Mouse (Mus musculus): ENCODE results near the gene Tcf21. TPM values are rescaled to one million over a fixed set of nuclear protein-coding genes. Genes with fewer than 3 reads are reported as not detected.

Tcf21 gene
- 6.2 and 7.2 TPM in 2 replicates for polyA plus RNA-seq (2015; fragmentation: Nextera tagmentation; extraction: Ambion mirVana)

DNA sequence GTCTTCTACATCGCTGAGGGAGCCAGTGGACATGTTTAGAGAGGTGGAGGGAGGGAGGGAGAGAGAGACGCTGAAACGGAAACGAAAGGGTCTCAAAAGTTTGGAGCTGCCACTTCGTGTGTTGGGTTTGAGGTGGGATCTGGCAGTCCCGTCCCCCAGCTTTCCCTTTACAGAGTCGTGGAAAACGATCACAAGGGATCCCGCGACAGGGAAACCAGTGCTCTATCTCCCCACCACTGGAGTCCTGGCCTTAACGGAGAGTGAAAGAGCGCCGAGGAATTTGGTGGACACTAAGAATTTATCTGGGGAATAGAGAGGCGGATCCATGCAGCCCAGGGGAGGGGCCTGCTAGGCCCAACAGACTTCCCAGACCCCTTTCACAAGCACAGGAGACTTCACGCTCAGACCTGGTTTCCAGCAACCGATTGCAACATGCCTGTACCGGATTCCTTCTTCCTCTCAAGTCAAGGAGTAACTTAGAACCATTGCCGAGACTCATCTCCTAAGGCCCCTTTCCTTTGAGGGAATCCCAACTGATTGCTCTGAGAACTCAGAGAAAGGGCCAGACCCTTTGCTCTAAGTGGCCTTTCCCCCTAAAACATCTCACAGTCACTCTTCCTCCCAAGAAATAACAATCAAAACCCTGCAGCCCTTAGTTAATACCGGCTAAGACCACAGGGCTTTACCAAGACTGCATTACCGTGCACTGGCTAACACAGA is at the start of gene Tcf21:
TSS of gene Tcf21 (minus strand) at position 304 of the 720 bp plus-strand sequence.
- Histone ChIP-seq H3K9ac (peak within 1 kb of the TSS; percentile 7; the same call in 1 of the 2 replicates), H3K4me3 (replicated peaks) (peak within 1 kb of the TSS; percentile 30), H3K27me3 (peaks cover 88% of the 10 kb centered on the region), H3K4me1 (replicated peaks) (no peaks in the 10 kb centered on the region), H3K9me3 (replicated peaks) (no peaks in the 10 kb centered on the region), H3K4me2 (no peak within 1 kb of the TSS; the same call in 1 of the 2 replicates), H3K36me3 (no peaks in the 10 kb centered on the region), H3K27ac (no peak within 1 kb of the TSS)
- no peak for ATAC-seq (ENCODE audit: low read depth)
- DNase-seq = no peak
- 2% methylated on average over 20 of the region's 20 CpGs for WGBS (ENCODE audit: insufficient replicate concordance)

DNA sequence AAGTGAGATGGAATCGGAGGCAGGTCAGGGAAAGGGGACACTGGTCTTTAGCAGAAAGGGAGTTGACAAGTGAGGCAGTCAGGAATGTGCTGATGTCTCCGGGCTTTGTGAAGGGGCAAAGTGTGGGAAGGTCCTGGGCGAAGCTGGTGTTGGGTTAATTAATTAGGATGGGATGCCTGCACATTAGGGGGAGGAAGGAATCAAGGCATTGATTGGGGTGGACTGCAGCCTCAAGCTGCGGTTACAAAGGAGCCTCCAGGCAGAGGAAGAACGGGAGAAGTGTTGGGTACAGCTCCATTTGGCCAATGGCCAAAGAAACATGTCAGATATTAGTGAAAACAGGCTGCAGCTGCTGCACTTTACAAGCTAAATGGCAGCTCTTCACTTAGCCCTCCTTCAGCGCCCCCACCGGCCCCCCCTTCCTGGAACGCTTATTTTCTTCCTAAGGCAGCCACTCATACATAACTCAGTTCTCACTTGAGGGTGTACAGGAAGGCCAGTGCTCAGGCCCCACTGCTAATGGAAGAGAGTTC is 48.5 kb upstream of the Tcf21 start:
- Histone ChIP-seq H3K27ac (no peak overlapping the region), H3K27me3 (no peaks in the 10 kb centered on the region), H3K9ac (no peak overlapping the region), H3K4me1 (replicated peaks) (no peaks in the 10 kb centered on the region), H3K4me3 (replicated peaks) (no peak overlapping the region), H3K9me3 (replicated peaks) (no peaks in the 10 kb centered on the region), H3K36me3 (no peaks in the 10 kb centered on the region), H3K4me2 (no peak overlapping the region)
- DNase-seq (no peak), ATAC-seq (ENCODE audit: low read depth) (no peak)
- 43% methylated on average over 8 of the region's 8 CpGs for WGBS (ENCODE audit: insufficient replicate concordance)

DNA sequence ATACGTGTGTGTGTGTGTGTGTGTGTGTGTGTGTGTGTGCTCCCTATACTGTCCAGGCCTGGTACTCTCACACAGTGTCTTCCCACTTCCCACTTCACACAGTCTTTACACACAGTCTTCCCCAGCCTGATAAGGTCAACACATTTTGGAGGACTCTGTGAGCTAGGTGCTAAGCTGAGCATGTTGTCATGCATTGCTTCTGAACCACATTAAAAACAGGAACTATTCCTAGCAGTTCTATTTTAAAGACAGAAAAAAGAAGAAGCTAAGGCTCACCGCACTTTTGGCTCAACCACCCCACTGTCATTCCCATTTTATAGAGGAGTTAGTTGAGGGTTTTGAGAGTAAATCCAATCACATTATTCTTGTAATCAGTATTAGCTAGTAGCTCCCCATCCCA is 47.2 kb upstream of the Tcf21 start:
- Histone ChIP-seq H3K4me1 (replicated peaks) (no peaks in the 10 kb centered on the region), H3K4me2 (no peak overlapping the region), H3K27ac (no peak overlapping the region), H3K9me3 (replicated peaks) (no peaks in the 10 kb centered on the region), H3K27me3 (no peaks in the 10 kb centered on the region), H3K9ac (no peak overlapping the region), H3K36me3 (no peaks in the 10 kb centered on the region), H3K4me3 (replicated peaks) (no peak overlapping the region)
- WGBS (ENCODE audit: insufficient replicate concordance) = 45% methylated on average over 2 of the region's 2 CpGs
- DNase-seq = no peak
- no peak for ATAC-seq (ENCODE audit: low read depth)

DNA sequence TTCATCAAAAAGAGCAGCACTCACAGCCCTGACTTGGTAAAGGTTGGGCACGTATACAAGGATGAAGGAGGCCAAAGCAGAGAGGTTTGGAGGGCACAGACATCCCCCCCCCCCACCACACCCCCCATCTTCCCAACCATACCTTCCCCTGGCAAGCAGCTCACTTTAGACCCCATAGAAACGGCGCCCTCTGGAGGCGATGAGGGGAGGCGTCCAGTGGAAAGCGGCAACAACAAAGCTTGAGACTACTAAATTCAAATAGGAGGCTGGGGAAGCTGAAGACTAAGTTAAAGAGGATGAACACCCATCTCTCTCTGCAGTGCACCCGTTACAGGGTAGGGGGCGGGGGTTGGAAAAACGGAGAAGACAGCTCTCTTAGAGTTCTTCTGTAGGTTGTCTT is 38.1 kb upstream of the Tcf21 start:
- no peak for DNase-seq
- Histone ChIP-seq H3K4me1 (replicated peaks) (peaks cover 13% of the 10 kb centered on the region), H3K36me3 (no peaks in the 10 kb centered on the region), H3K9me3 (replicated peaks) (no peaks in the 10 kb centered on the region), H3K9ac (no peak overlapping the region), H3K27me3 (no peaks in the 10 kb centered on the region), H3K27ac (no peak overlapping the region), H3K4me2 (no peak overlapping the region), H3K4me3 (replicated peaks) (no peak overlapping the region)
- no peak for ATAC-seq (ENCODE audit: low read depth)
- 26% methylated on average over 9 of the region's 9 CpGs for WGBS (ENCODE audit: insufficient replicate concordance)

DNA sequence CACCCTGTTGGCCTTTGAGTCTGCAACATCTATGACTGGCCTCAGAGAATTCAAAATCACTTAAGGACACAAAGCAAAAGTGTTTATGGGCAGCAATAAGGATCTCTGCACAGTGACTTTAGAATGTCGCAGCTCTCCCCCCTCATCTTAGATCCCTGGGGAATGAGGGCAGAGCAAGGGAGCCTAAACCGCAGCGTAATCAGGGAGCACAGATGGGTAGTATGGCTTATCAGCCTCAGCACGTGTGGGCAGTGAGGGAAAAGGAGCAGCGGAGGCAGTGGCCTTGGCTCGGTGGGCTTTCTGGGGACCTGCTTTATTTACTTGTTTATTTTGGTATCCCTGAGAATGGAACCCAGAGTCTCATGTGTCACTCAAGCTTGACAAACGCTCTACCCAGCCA is 34.4 kb upstream of the Tcf21 start:
- Histone ChIP-seq H3K27ac (no peak overlapping the region), H3K27me3 (no peaks in the 10 kb centered on the region), H3K4me1 (replicated peaks) (peaks cover 13% of the 10 kb centered on the region), H3K4me3 (replicated peaks) (no peak overlapping the region), H3K4me2 (peak overlapping the region; percentile 6), H3K9me3 (replicated peaks) (no peaks in the 10 kb centered on the region), H3K9ac (no peak overlapping the region), H3K36me3 (no peaks in the 10 kb centered on the region)
- whole genome bisulfite sequencing (ENCODE audit: insufficient replicate concordance) = 11% methylated on average over 7 of the region's 7 CpGs
- DNase-seq = peak; percentile 27
- peak; percentile 86 for ATAC-seq (ENCODE audit: low read depth)

DNA sequence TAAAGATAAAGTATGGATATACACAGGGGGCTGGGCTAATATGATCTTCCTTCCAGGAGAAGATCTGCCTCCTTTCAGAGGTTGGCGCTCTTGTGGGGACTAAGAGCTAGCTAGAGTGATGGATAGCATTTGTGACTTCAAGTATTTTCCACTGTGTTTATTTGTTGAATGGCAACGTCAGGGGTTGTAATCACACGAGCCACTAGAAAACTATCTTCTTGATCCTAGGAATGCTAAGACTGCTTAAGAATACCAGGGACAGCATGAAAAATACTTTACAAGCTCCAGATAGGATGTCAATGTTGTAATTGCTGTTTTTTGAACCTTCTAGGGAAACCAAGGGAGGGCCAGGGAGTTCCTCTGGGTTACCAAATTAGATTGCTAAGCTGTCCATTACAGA is 25.4 kb upstream of the Tcf21 start:
- no peak overlapping the region for H3K9ac ChIP-seq
- H3K4me1 ChIP-seq (replicated peaks) = no peaks in the 10 kb centered on the region; the same call in 1 of the 2 replicates
- 25% methylated on average over 3 of the region's 3 CpGs for WGBS (ENCODE audit: insufficient replicate concordance)
- H3K27me3 ChIP-seq = peaks cover 45% of the 10 kb centered on the region
- no peak overlapping the region for H3K4me3 ChIP-seq (replicated peaks)
- H3K36me3 ChIP-seq = no peaks in the 10 kb centered on the region
- no peak overlapping the region for H3K4me2 ChIP-seq
- no peaks in the 10 kb centered on the region for H3K9me3 ChIP-seq (replicated peaks)
- ATAC-seq (ENCODE audit: low read depth) (no peak), DNase-seq (no peak)
- no peak overlapping the region for H3K27ac ChIP-seq

DNA sequence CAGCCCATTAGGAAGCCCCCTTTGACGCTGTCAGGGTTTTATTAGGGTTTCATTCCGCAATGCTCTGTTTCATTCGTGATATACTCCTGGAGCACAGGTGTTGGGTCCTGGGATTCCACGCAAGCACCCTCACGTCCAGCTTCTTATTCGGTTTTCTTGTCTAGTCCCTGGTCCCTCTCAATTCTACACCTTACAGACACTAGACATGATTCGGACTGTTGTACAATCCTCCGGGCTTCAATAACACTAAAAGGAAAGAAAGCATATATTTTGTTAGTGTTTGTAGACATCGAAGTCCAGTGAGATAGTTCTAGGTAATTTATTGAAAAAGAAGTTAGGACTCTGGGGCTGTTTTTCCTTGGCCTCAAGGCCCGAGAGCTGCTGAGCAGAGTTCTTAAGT is 24.8 kb upstream of the Tcf21 start:
- Histone ChIP-seq H3K9me3 (replicated peaks) (no peaks in the 10 kb centered on the region), H3K27ac (no peak overlapping the region), H3K4me3 (replicated peaks) (no peak overlapping the region), H3K4me2 (no peak overlapping the region), H3K36me3 (no peaks in the 10 kb centered on the region), H3K4me1 (replicated peaks) (no peaks in the 10 kb centered on the region; the same call in 1 of the 2 replicates), H3K27me3 (peaks cover 45% of the 10 kb centered on the region), H3K9ac (no peak overlapping the region)
- ATAC-seq (ENCODE audit: low read depth) (no peak), DNase-seq (no peak)
- WGBS (ENCODE audit: insufficient replicate concordance) = 26% methylated on average over 10 of the region's 10 CpGs

DNA sequence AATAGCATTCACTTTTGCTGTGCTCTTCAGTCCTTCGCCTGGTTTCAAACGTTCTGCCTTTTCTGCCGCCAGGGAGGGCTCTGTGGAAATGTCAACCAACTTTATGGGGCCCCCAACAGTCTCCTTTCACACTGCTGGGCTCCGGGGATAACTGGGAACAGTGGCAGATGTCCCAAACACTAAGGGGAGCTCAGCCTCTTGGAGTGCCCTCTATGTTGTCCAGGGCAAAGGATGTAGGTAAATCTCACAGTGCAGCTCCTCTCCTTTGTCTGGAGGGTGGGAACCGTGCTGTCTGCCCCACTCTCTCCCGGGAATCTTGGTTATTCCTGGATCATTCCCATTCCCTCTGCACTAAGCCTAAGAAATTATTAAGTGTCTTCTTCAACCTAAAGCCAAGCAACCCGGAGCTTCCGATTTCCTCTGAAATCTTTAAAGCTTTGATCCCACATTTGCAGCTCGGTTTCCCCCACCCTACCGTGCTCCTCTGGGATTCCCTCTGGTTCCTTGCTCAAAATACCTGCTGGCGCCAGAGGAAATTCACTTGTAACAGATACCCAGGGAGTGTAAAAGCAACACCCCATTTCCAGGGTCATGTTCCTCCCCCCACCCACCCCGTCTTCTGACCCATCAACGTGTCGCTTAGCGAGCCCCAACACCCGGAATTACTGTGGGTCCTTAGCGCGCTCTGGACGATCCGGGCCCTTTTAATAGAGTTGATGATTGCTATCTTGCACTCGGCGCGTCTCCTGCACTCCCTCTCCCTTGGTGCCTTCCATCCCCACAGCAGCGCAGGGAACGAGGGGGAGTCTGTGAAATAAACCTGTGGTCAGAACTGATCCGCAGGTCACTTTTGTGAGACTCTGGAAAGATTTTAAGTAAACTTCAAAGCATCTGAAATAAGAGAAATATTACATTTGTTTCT is 23.7 kb upstream of the Tcf21 start:
- ATAC-seq (ENCODE audit: low read depth) (no peak), DNase-seq (no peak)
- no peak overlapping the region for H3K4me3 ChIP-seq (replicated peaks)
- H3K27ac ChIP-seq = no peak overlapping the region
- H3K4me2 ChIP-seq = 0 out of 2 replicates have a peak overlapping the region, but pooled peaks have one; percentile 13
- H3K4me1 ChIP-seq (replicated peaks) = no peaks in the 10 kb centered on the region; the same call in 1 of the 2 replicates
- H3K9me3 ChIP-seq (replicated peaks) = no peaks in the 10 kb centered on the region
- WGBS (ENCODE audit: insufficient replicate concordance) = 4% methylated on average over 26 of the region's 26 CpGs
- no peaks in the 10 kb centered on the region for H3K36me3 ChIP-seq
- H3K9ac ChIP-seq = no peak overlapping the region
- peaks cover 45% of the 10 kb centered on the region for H3K27me3 ChIP-seq

DNA sequence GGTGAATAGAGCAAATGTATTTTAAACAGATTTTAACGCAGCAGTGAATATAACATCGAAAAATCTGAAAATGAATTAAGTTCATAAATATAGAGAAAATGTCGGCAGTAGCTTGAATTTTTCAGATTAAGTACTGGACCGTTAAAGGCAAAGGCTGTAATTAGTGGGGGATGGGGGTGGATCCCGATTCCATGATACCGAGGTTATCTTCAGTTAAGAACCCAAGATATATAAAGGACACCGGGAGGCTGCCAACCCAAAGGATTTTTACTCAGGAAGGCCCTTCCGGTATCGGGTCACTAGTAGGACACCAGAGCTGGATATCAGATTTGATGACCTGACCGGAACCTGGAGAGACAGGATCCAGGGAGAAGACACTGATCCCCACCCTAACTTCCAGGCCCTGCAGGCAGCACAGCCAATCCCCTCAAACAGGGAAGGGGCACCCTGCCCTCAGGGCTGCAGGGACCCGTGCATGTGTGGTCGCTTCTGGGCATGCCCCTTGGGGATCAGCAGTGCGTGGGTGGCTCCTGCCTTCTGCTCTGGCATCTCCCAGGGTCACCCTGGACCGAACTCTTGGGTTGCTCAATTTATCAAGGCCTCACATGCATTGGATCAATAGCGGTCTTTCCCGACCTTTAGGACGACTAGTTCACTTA is 22.9 kb upstream of the Tcf21 start:
- ATAC-seq (ENCODE audit: low read depth) = no peak

DNA sequence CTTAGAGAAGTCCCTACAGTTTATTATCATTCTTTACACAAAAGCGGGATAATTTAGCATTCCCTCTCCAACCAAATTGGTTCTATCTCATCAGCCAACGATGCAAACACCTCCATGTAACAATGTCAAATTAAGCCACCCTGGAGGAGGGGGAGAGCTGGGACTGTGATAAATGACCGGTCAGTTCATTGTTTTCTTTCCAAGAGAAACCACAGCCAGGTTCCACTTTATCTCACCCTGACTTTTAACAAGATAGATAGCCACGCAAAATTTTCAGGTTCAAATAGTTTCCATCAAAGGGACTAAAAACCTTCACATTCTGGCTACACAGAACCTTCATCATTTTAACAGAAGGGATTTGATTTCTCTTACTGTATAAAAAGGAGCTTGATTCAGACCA is 22.1 kb upstream of the Tcf21 start:
- Histone ChIP-seq H3K27ac (no peak overlapping the region), H3K4me1 (replicated peaks) (no peaks in the 10 kb centered on the region; the same call in 1 of the 2 replicates), H3K4me3 (replicated peaks) (no peak overlapping the region), H3K36me3 (no peaks in the 10 kb centered on the region), H3K9ac (no peak overlapping the region), H3K4me2 (no peak overlapping the region), H3K9me3 (replicated peaks) (no peaks in the 10 kb centered on the region), H3K27me3 (peaks cover 48% of the 10 kb centered on the region)
- WGBS (ENCODE audit: insufficient replicate concordance) = 8% methylated on average over 4 of the region's 4 CpGs
- no peak for DNase-seq
- ATAC-seq (ENCODE audit: low read depth) = no peak

More for the DNA sequence above, 22.9 kb upstream of the Tcf21 start:
- DNase-seq = no peak
- no peak overlapping the region for H3K9ac ChIP-seq
- H3K27ac ChIP-seq = no peak overlapping the region
- H3K4me2 ChIP-seq = no peak overlapping the region
- H3K9me3 ChIP-seq (replicated peaks) = no peaks in the 10 kb centered on the region
- peaks cover 45% of the 10 kb centered on the region for H3K27me3 ChIP-seq
- H3K4me3 ChIP-seq (replicated peaks) = no peak overlapping the region
- WGBS (ENCODE audit: insufficient replicate concordance) = 10% methylated on average over 17 of the region's 17 CpGs
- no peaks in the 10 kb centered on the region for H3K36me3 ChIP-seq
- H3K4me1 ChIP-seq (replicated peaks) = no peaks in the 10 kb centered on the region; the same call in 1 of the 2 replicates

DNA sequence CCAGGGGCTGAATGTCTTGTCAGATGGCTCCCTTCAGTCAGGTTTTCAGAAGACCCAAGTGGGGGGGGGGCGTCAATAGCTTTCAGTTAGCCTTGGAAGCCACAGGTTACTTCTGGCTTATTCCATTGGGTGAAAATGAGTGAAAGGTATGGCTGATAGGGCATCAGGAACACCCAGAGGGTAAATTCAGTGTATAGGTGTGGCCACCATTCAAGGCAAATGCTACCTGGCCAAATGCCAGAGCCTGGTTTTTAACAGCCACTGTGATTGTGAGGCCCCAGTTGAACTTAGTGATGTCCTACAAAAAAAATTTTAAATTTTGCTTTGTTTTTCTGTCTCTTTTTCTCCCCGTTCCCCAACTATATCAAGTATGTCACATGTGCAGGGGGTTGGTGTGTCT is 6.3 kb upstream of the Tcf21 start:
- ATAC-seq (ENCODE audit: low read depth) (no peak), DNase-seq (no peak)
- Histone ChIP-seq H3K9me3 (replicated peaks) (no peaks in the 10 kb centered on the region), H3K4me1 (replicated peaks) (no peaks in the 10 kb centered on the region), H3K4me3 (replicated peaks) (no peak overlapping the region), H3K27ac (no peak overlapping the region), H3K4me2 (no peak overlapping the region), H3K27me3 (peaks cover 30% of the 10 kb centered on the region), H3K9ac (no peak overlapping the region), H3K36me3 (no peaks in the 10 kb centered on the region)
- 56% methylated on average over 2 of the region's 2 CpGs for WGBS (ENCODE audit: insufficient replicate concordance)
